Mouse (Mus musculus): ENCODE measurements at regions not wholly inside any gene's neighbourhood (a gene's known extent, or its start where the extent isn't known, plus 50 kb on each side); places are given as distances from the start of the nearest gene placed in this dataset.

DNA sequence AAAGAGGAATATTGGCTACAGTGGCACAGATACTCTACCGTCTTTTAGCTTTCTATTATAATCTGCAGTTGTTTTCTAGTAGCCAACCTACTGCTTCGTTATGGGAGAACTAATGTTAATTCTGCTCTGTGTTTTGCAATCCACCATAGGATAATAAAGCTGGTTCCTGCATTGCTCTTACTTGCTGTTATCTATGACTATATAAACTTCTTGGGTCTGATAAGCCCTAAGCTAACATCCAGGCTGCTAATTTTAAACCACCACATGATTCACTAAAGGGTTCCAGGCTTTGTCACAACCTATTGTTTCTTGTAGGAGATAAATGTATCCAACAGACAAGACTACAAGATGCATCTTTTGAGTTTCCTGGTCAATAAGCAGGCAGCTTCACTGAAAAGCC lies 173.5 kb upstream of the Aga start:
- Histone ChIP-seq H3K4me3 (no peak overlapping the region), H3K27ac (no peak overlapping the region)
- DNase-seq (ENCODE audit: low spot score in 2 of 2): no peak
- TF ChIP-seq CTCF (conservative IDR thresholded peaks at IDR 0.05): no peak

GRCm38 (mm10) chr8:53368640-53369039 lies 142.9 kb upstream of the Aga start:
- no peak overlapping the region for H3K4me3 ChIP-seq

DNA sequence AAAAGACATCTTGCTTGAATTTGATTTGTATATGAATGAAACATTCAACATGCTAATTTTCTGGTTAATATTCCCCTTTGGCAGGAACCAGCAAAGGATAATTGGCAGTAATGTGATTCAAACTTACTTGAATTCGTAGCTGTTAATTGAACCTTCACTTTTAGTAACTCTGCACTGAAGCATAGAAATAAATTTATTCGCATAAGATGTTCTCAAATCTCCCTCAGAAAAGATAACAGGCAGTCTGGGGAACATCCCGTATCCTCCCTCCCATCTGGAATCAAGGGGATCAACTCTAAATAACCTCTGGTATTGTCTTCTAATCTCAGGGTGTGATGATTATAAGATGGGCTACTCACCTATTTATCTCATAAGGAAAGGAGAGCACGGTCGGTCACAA lies 138.1 kb upstream of the Aga start:
- no peak overlapping the region for H3K27ac ChIP-seq

More at GRCm38 (mm10) chr8:53368640-53369039, 142.9 kb upstream of the Aga start:
- TF ChIP-seq CTCF (conservative IDR thresholded peaks at IDR 0.05): no peak
- H3K27ac ChIP-seq: no peak overlapping the region
- no peak for DNase-seq (ENCODE audit: low spot score in 2 of 2)

GRCm38 (mm10) chr8:53412101-53412500 lies 99.4 kb upstream of the Aga start:
- TF ChIP-seq CTCF (conservative IDR thresholded peaks at IDR 0.05): peak; percentile 80
- no peak overlapping the region for H3K4me3 ChIP-seq
- no peak for DNase-seq (ENCODE audit: low spot score in 2 of 2)
- H3K27ac ChIP-seq: no peak overlapping the region

More for the DNA sequence above, 138.1 kb upstream of the Aga start:
- no peak for TF ChIP-seq CTCF (conservative IDR thresholded peaks at IDR 0.05)
- no peak for DNase-seq (ENCODE audit: low spot score in 2 of 2)
- no peak overlapping the region for H3K4me3 ChIP-seq

GRCm38 (mm10) chr8:53434184-53434583 lies 77.3 kb upstream of the Aga start:
- TF ChIP-seq CTCF (conservative IDR thresholded peaks at IDR 0.05): no peak
- H3K4me3 ChIP-seq: no peak overlapping the region
- no peak overlapping the region for H3K27ac ChIP-seq
- no peak for DNase-seq (ENCODE audit: low spot score in 2 of 2)

- no peak for TF ChIP-seq CTCF (conservative IDR thresholded peaks at IDR 0.05)
- H3K4me3 ChIP-seq: no peak overlapping the region
- H3K27ac ChIP-seq: no peak overlapping the region
- DNase-seq (ENCODE audit: low spot score in 2 of 2): no peak
These were observed 75.8 kb upstream of the Aga start for GRCm38 (mm10) chr8:53435721-53436120.

DNA sequence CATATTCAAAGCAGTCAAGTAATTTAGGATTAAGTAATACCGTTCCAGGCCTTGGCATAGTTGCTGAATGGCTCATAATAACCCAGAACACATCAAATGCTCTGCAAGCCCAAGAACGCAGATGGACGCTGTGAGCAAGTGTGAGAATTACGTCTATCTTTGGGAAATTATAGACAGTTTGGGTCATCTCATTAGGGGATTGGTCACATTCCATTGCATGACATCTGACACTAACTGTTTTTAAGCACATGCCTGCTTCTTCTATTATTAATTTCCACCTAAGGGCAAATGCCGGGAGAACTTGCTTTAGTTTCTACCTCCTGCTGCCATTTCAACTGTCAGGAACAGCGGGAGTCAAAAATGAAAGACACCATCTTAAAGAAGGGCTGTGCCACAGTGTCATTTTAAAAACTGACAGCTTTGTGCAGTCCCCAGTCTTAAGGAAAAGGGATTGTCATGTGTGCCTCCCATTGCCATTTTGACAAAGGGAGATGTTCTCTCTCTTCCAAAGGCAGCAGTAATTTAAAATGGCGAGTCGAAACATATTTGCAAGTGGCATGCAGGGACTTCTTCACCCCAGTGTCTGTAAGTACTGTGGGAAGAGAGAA lies 64.7 kb upstream of the Aga start:
- Histone ChIP-seq H3K27ac (no peak overlapping the region), H3K4me3 (no peak overlapping the region)
- no peak for DNase-seq (ENCODE audit: low spot score in 2 of 2)
- no peak for TF ChIP-seq CTCF (conservative IDR thresholded peaks at IDR 0.05)
